Mouse (Mus musculus) brain, embryonic 18.5 days (tissue): ENCODE results near the gene Samt4.
"Not testable (repeated sequence)": the region's sequence is repeated elsewhere in the genome, so short reads cannot be mapped to it uniquely, and the experiment has no call there.

Experiments
- DNase-seq: peaks from one replicate; pipeline ENCODE4 v3.0.0-alpha.2; 2012; ENCODE audit warnings: low read depth, low spot score

Gene Samt4

GRCm38 (mm10) chrX:154481702-154482101, at the start of gene Samt4:
Samt4 (plus strand) TSS chrX:154482002.
- no peak for DNase-seq

GRCm38 (mm10) chrX:154443696-154444095, 38.1 kb upstream of the Samt4 start:
- not testable (repeated sequence) for DNase-seq

GRCm38 (mm10) chrX:154468386-154468785, 13.4 kb upstream of the Samt4 start:
- DNase-seq: not testable (repeated sequence)
